Mouse (Mus musculus): Measurements from ENCODE around the gene Cers5. TPM values are rescaled to one million over a fixed set of nuclear protein-coding genes. Genes with fewer than 3 reads are reported as not detected.

Gene Cers5
- polyA plus RNA-seq, 1 experiment from 2014 or later = 60.8 TPM

DNA sequence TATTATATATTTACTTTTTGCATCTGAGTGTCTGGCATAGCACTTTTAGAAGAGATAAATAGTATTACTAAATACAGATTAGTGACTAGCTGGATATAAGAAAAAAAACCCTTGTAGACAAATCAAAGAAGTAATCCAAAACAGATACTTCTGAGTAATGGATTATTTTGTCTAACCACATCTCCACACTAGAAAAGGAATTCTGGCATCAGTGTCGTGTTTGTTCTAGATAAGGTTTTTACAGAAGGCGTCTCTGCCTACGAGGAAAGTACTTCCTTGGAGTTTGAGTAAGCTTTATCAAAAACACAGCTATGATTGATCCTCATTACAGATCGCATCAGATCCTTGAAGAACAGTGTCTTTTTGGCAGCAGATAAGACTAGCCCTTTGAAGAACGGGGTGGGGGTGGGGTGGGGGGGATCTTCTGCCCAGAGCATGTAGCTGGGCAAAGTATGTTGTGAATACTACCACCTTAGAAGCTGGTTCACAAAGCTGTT, 1.6 kb downstream of the Cers5 start:
- Histone ChIP-seq H3K27me3 (ENCODE audit: control insufficient read depth, insufficient read depth, low read length) (no peaks in the 10 kb centered on the region), H3K4me1 (ENCODE audit: control insufficient read depth in 2 of 2, insufficient read depth in 2 of 2, low read length in 2 of 2) (peaks cover 0 to 13% of the 10 kb centered on the region in 2 experiments; a peak in 2 of 4 replicates), H3K9me3 (ENCODE audit: control insufficient read depth, low read length) (no peaks in the 10 kb centered on the region), H3K9ac (ENCODE audit: low read length) (peak overlapping the region; percentile 90), H3K4me3 (ENCODE audit: control insufficient read depth in 1 of 2, insufficient read depth in 1 of 2, low read depth in 1 of 2, low read length in 2 of 2) (peak overlapping the region; percentile 79 to 90), H3K27ac (replicated peaks in 1 of 2; ENCODE audit: control insufficient read depth in 1 of 2, insufficient read depth in 1 of 2, low read depth in 2 of 2, low read length in 2 of 2) (0 out of 4 replicates have a peak overlapping the region, but pooled peaks of 1 of the 2 experiments have one; percentile 88), H3K36me3 (ENCODE audit: control insufficient read depth, insufficient read depth, low read length) (no peaks in the 10 kb centered on the region), H3K4me2 (ENCODE audit: low read length) (peak overlapping the region; percentile 90)
- 15% methylated on average over 5 of the region's 5 CpGs for WGBS
- ATAC-seq (ENCODE audit: insufficient number of reproducible peaks, insufficient read depth, low FRiP score, low read depth) = no peak

DNA sequence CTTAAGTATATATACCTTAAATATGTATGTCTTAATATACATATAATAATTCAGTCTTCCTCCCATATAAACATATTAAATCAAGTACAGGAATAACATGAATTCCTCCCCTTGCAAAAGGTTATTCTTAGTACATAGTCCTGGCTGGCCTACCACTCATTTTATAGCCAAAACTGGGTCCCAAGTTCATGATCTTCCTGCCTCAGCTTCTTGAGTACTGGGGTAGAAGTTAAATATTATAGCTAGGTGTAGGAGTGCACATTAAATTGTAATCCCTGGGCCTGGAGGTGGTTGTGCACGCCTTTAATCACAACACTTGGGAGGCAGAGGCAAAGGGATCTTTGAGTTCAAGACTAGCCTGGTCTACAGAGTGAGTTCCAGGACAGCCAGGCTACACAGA, 3.9 kb downstream of the Cers5 start:
- H3K4me1 ChIP-seq (ENCODE audit: control insufficient read depth in 2 of 2, insufficient read depth in 2 of 2, low read length in 2 of 2) = peaks cover 0 to 13% of the 10 kb centered on the region in 2 experiments; a peak in 2 of 4 replicates
- WGBS = 89% methylated on average over 1 of the region's 1 CpGs
- H3K36me3 ChIP-seq (ENCODE audit: control insufficient read depth, insufficient read depth, low read length) = 0 out of 2 replicates have a peak, but pooled peaks cover 3% of the 10 kb centered on the region
- no peak overlapping the region for H3K4me3 ChIP-seq (ENCODE audit: control insufficient read depth in 1 of 2, insufficient read depth in 1 of 2, low read depth in 1 of 2, low read length in 2 of 2)
- H3K9ac ChIP-seq (ENCODE audit: low read length) = no peak overlapping the region
- no peak for ATAC-seq (ENCODE audit: insufficient number of reproducible peaks, insufficient read depth, low FRiP score, low read depth)
- H3K9me3 ChIP-seq (ENCODE audit: control insufficient read depth, low read length) = no peaks in the 10 kb centered on the region
- H3K4me2 ChIP-seq (ENCODE audit: low read length) = no peak overlapping the region
- no peaks in the 10 kb centered on the region for H3K27me3 ChIP-seq (ENCODE audit: control insufficient read depth, insufficient read depth, low read length)
- no peak overlapping the region for H3K27ac ChIP-seq (replicated peaks in 1 of 2; ENCODE audit: control insufficient read depth in 1 of 2, insufficient read depth in 1 of 2, low read depth in 2 of 2, low read length in 2 of 2)

DNA sequence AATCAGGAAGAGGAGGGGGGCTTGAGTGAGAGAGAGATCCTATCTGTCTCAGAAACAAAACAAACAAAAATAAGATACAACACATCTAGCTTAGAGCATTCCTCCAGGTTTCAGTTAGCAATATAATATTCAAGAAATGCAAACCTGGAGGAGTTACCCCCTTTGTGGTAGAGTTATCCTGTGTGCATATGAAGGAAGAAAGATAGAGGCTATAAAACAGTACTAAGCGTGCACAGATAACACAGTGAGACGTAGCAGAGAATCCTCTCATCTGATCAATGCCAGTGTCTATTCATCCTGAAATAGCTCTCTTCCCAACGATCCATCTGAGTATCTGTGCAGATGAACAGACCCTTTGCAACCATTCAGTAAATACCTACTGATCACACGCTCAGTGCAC, 5.2 kb downstream of the Cers5 start:
- H3K4me3 ChIP-seq (ENCODE audit: control insufficient read depth in 1 of 2, insufficient read depth in 1 of 2, low read depth in 1 of 2, low read length in 2 of 2) = no peak overlapping the region
- H3K4me2 ChIP-seq (ENCODE audit: low read length) = no peak overlapping the region
- 71% methylated on average over 4 of the region's 4 CpGs for WGBS
- no peak overlapping the region for H3K9ac ChIP-seq (ENCODE audit: low read length)
- no peak for ATAC-seq (ENCODE audit: insufficient number of reproducible peaks, insufficient read depth, low FRiP score, low read depth)
- 0 out of 2 replicates have a peak, but pooled peaks cover 3% of the 10 kb centered on the region for H3K36me3 ChIP-seq (ENCODE audit: control insufficient read depth, insufficient read depth, low read length)
- no peaks in the 10 kb centered on the region for H3K27me3 ChIP-seq (ENCODE audit: control insufficient read depth, insufficient read depth, low read length)
- H3K27ac ChIP-seq (replicated peaks in 1 of 2; ENCODE audit: control insufficient read depth in 1 of 2, insufficient read depth in 1 of 2, low read depth in 2 of 2, low read length in 2 of 2) = no peak overlapping the region
- H3K4me1 ChIP-seq (ENCODE audit: control insufficient read depth in 2 of 2, insufficient read depth in 2 of 2, low read length in 2 of 2) = peaks cover 0 to 13% of the 10 kb centered on the region in 2 experiments; a peak in 2 of 4 replicates
- H3K9me3 ChIP-seq (ENCODE audit: control insufficient read depth, low read length) = no peaks in the 10 kb centered on the region

DNA sequence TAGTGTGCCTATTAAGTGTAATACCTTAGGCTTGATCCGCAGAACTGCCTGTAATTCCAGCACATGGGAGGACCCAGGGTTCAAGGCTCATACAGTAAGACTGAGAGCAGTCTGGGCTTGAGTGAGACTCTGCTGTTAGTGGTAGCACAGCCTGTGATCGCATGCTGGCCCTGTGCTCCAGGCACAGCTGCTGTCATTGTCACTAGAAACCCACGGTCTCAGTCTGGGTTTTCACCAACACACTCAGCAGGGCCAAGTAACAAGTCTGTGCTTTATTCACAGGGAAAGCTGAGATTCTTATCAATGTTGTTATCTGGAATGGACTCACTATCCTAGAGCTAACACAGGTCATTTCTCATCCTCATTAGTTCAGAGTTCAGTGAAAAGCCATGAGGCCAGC, 18.5 kb downstream of the Cers5 start:
- no peak overlapping the region for H3K4me2 ChIP-seq (ENCODE audit: low read length)
- no peak for ATAC-seq (ENCODE audit: insufficient number of reproducible peaks, insufficient read depth, low FRiP score, low read depth)
- H3K4me1 ChIP-seq (ENCODE audit: control insufficient read depth in 2 of 2, insufficient read depth in 2 of 2, low read length in 2 of 2) = no peaks in the 10 kb centered on the region
- no peaks in the 10 kb centered on the region for H3K27me3 ChIP-seq (ENCODE audit: control insufficient read depth, insufficient read depth, low read length)
- no peak overlapping the region for H3K27ac ChIP-seq (replicated peaks in 1 of 2; ENCODE audit: control insufficient read depth in 1 of 2, insufficient read depth in 1 of 2, low read depth in 2 of 2, low read length in 2 of 2)
- no peak overlapping the region for H3K9ac ChIP-seq (ENCODE audit: low read length)
- H3K9me3 ChIP-seq (ENCODE audit: control insufficient read depth, low read length) = no peaks in the 10 kb centered on the region
- peaks cover 4% of the 10 kb centered on the region for H3K36me3 ChIP-seq (ENCODE audit: control insufficient read depth, insufficient read depth, low read length)
- no peak overlapping the region for H3K4me3 ChIP-seq (ENCODE audit: control insufficient read depth in 1 of 2, insufficient read depth in 1 of 2, low read depth in 1 of 2, low read length in 2 of 2)
- 64% methylated on average over 3 of the region's 3 CpGs for WGBS

DNA sequence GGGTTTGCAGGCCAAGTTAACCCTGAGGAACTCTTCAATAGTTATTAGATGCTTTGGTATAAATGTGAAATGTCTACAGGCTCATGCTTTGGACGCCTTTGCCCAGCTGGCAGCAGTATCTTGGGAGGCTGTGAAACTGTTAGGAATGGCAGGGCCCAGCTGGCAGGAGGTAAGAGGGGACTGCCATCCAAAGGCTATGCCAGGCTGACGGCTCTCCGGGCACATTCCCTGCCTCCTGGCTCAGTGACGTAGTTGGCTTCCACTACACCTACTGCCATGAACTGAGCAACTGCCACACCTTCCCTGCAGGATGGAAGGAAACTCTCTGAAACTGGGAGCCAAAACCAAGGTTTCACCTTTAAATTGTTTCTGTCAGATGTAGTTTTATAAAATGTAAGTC, 32.5 kb downstream of the Cers5 start:
- Histone ChIP-seq H3K4me1 (ENCODE audit: control insufficient read depth in 2 of 2, insufficient read depth in 2 of 2, low read length in 2 of 2) (no peaks in the 10 kb centered on the region), H3K9me3 (ENCODE audit: control insufficient read depth, low read length) (no peaks in the 10 kb centered on the region), H3K9ac (ENCODE audit: low read length) (no peak overlapping the region), H3K4me2 (ENCODE audit: low read length) (no peak overlapping the region), H3K4me3 (ENCODE audit: control insufficient read depth in 1 of 2, insufficient read depth in 1 of 2, low read depth in 1 of 2, low read length in 2 of 2) (no peak overlapping the region), H3K27me3 (ENCODE audit: control insufficient read depth, insufficient read depth, low read length) (no peaks in the 10 kb centered on the region), H3K27ac (replicated peaks in 1 of 2; ENCODE audit: control insufficient read depth in 1 of 2, insufficient read depth in 1 of 2, low read depth in 2 of 2, low read length in 2 of 2) (no peak overlapping the region), H3K36me3 (ENCODE audit: control insufficient read depth, insufficient read depth, low read length) (peaks cover 94% of the 10 kb centered on the region)
- 93% methylated on average over 4 of the region's 4 CpGs for WGBS
- ATAC-seq (ENCODE audit: insufficient number of reproducible peaks, insufficient read depth, low FRiP score, low read depth) = no peak

DNA sequence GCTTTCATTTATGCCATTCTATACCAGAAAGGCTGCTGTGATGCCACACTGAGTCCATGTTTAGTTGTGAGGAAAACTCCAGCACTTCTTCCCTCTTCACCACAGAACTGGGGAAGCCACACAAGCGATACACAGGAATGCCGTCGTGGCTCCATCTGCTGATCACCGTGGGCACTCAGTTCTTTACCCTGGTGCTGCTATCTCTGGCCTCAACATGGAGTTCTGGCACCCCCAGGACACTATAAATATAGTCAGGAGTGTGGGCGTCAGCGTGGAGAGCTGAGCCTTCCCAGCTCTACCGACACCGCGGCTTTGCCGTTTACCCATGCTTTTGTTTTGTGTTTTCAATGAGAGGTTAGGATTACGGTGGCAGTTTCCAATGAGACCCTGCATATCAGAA, 36.0 kb downstream of the Cers5 start:
- WGBS = 76% methylated on average over 11 of the region's 11 CpGs
- no peaks in the 10 kb centered on the region for H3K9me3 ChIP-seq (ENCODE audit: control insufficient read depth, low read length)
- no peaks in the 10 kb centered on the region for H3K4me1 ChIP-seq (ENCODE audit: control insufficient read depth in 2 of 2, insufficient read depth in 2 of 2, low read length in 2 of 2)
- ATAC-seq (ENCODE audit: insufficient number of reproducible peaks, insufficient read depth, low FRiP score, low read depth) = no peak
- H3K4me2 ChIP-seq (ENCODE audit: low read length) = no peak overlapping the region
- H3K27me3 ChIP-seq (ENCODE audit: control insufficient read depth, insufficient read depth, low read length) = no peaks in the 10 kb centered on the region
- no peak overlapping the region for H3K27ac ChIP-seq (replicated peaks in 1 of 2; ENCODE audit: control insufficient read depth in 1 of 2, insufficient read depth in 1 of 2, low read depth in 2 of 2, low read length in 2 of 2)
- no peak overlapping the region for H3K9ac ChIP-seq (ENCODE audit: low read length)
- H3K36me3 ChIP-seq (ENCODE audit: control insufficient read depth, insufficient read depth, low read length) = peaks cover 85% of the 10 kb centered on the region
- no peak overlapping the region for H3K4me3 ChIP-seq (ENCODE audit: control insufficient read depth in 1 of 2, insufficient read depth in 1 of 2, low read depth in 1 of 2, low read length in 2 of 2)

DNA sequence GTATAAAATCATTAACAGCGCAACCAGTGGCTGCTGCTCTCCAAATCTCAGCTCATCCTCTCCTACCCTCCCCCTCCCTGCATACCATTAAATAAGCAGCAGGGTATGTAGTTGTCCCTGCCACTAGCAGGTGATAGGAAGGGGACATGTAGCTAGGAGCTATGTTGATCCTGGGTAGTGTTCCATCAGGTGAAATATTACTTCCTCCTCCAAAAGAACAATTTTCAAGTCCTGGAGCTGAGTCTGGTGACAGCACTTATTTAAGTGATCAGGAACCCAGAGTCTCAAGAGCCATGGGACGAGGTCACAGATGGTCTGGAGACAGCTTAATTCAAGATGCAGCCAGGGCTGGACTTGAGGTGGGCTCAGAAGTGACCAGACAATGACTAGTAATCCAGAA, 37.1 kb downstream of the Cers5 start:
- H3K9me3 ChIP-seq (ENCODE audit: control insufficient read depth, low read length) = no peaks in the 10 kb centered on the region
- no peaks in the 10 kb centered on the region for H3K4me1 ChIP-seq (ENCODE audit: control insufficient read depth in 2 of 2, insufficient read depth in 2 of 2, low read length in 2 of 2)
- no peak overlapping the region for H3K27ac ChIP-seq (replicated peaks in 1 of 2; ENCODE audit: control insufficient read depth in 1 of 2, insufficient read depth in 1 of 2, low read depth in 2 of 2, low read length in 2 of 2)
- 93% methylated on average over 2 of the region's 2 CpGs for WGBS
- no peak overlapping the region for H3K4me2 ChIP-seq (ENCODE audit: low read length)
- peaks cover 76% of the 10 kb centered on the region for H3K36me3 ChIP-seq (ENCODE audit: control insufficient read depth, insufficient read depth, low read length)
- H3K27me3 ChIP-seq (ENCODE audit: control insufficient read depth, insufficient read depth, low read length) = no peaks in the 10 kb centered on the region
- no peak overlapping the region for H3K9ac ChIP-seq (ENCODE audit: low read length)
- no peak for ATAC-seq (ENCODE audit: insufficient number of reproducible peaks, insufficient read depth, low FRiP score, low read depth)
- no peak overlapping the region for H3K4me3 ChIP-seq (ENCODE audit: control insufficient read depth in 1 of 2, insufficient read depth in 1 of 2, low read depth in 1 of 2, low read length in 2 of 2)

DNA sequence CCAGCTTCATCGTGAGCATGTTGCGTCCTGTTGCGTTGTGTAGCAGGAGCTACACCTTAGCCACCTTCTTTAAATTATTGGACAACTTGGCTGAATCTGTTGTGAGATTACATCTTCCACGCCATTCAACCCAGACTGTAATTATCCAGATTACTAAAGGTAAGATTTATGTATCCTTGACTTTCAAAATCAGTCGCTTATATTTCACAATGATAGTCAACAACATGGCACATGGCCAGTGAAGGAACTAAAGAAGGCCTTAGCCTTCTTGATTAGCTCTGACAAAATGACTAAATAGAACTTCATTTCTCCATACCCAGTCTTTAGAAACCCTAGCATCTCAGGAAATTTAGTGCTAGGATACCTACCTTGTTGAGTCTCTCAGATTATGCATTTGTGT, 39.5 kb downstream of the Cers5 start:
- Histone ChIP-seq H3K4me2 (ENCODE audit: low read length) (no peak overlapping the region), H3K4me1 (ENCODE audit: control insufficient read depth in 2 of 2, insufficient read depth in 2 of 2, low read length in 2 of 2) (no peaks in the 10 kb centered on the region), H3K27me3 (ENCODE audit: control insufficient read depth, insufficient read depth, low read length) (no peaks in the 10 kb centered on the region), H3K27ac (replicated peaks in 1 of 2; ENCODE audit: control insufficient read depth in 1 of 2, insufficient read depth in 1 of 2, low read depth in 2 of 2, low read length in 2 of 2) (no peak overlapping the region), H3K36me3 (ENCODE audit: control insufficient read depth, insufficient read depth, low read length) (peaks cover 67% of the 10 kb centered on the region), H3K4me3 (ENCODE audit: control insufficient read depth in 1 of 2, insufficient read depth in 1 of 2, low read depth in 1 of 2, low read length in 2 of 2) (no peak overlapping the region), H3K9me3 (ENCODE audit: control insufficient read depth, low read length) (peaks cover 4% of the 10 kb centered on the region), H3K9ac (ENCODE audit: low read length) (no peak overlapping the region)
- ATAC-seq (ENCODE audit: insufficient number of reproducible peaks, insufficient read depth, low FRiP score, low read depth) = no peak
- 95% methylated on average over 5 of the region's 5 CpGs for WGBS
